Mouse (Mus musculus) CD4-positive helper T cell, adult 2 months (primary cell): ENCODE measurements around the gene Lifr.

Experiments
- DNase-seq: peaks from one replicate; pipeline ENCODE4 v3.0.0-alpha.2; 2012; ENCODE audit warnings: low read depth, missing footprints, low spot score

The Lifr gene

GRCm38 (mm10) chr15:7080916-7081626 lies 9.3 kb upstream of the Lifr start:
- DNase-seq: no peak

GRCm38 (mm10) chr15:7081795-7082194 lies 8.6 kb upstream of the Lifr start:
- DNase-seq: no peak

DNA sequence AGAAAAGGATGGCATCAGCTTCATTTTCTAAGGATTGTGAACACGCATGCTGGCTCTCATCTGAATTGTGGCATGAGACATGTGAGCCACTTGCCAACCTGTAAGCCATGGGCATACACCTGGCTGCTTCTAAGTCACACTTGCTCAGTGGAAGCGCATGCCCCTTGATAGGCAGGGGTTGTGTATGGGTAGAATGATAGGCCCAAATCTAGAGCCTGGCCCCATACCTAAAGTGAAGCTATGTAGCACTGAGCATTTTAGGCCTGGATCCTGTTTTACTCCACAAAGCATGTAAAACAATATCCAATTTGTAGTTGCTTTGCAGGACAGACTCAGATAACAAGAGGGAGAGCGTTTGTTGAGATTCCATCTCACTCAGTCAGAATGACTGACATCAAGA lies 7.5 kb upstream of the Lifr start:
- no peak for DNase-seq

GRCm38 (mm10) chr15:7084780-7085497 lies 5.5 kb upstream of the Lifr start:
- no peak for DNase-seq

DNA sequence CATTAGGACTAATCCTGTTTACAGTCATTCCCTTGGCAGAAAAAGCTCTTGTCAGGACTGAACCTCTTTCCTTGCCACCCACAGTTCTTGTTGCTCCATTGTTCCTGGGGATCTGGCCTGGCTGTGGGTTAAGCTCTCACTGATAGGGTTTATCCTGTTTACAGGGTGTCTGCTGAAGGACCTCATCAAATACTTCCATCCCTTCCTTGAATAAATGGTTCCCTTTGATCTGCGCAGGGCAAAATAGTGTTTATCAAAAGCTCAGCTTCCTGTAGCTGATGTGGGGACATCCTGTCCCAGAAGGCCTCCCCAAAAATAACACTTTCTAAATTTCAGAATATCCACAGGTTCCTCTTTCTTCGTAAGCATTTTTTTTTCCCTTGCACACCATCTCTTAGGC lies 1.7 kb upstream of the Lifr start:
- DNase-seq: no peak

DNA sequence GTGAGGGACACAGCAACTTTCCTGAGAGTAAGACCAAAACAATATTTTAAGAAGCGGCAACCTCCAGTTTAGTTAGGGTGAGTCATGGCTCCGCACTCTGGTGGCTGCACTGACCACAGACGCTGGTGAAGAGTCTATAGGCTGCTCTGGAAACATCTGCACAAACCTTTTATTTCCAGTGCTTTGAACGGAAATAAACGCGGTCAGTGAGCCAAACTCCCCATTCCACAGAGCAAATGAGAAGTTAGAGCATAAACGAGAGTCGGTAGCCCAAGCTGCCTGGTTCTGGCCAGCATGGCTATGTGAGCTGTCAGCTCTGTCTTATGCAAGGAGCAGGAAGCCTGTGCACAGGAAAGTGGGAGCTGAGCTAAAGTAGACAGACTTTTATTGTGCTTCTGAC lies 1.9 kb downstream of the Lifr start:
- DNase-seq: no peak

- DNase-seq: no peak
These were observed 9.0 kb downstream of the Lifr start for GRCm38 (mm10) chr15:7099406-7099805.

GRCm38 (mm10) chr15:7100226-7100625 lies 9.8 kb downstream of the Lifr start:
- no peak for DNase-seq

DNA sequence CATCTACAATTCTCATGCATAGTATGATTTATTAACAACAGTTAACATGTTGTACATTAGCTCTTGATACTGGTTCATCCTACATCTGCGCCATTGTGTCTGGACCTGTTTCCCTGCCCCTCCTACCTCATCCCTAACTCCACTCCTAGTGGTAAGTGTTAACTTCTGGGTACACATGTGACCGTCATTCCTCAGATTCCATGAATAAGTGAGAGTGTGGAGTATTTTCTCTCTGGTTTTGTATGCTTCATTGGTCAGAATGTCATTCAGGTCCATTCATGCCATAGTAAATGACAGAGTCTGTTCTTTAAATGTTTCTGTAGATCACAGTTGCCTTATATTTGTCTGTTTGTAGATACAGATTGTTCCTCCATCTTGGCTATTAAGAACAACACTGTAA lies 12.6 kb downstream of the Lifr start:
- DNase-seq: no peak

- no peak for DNase-seq
These were observed 14.8 kb downstream of the Lifr start for GRCm38 (mm10) chr15:7105224-7105623.

GRCm38 (mm10) chr15:7108160-7108559 lies 17.7 kb downstream of the Lifr start:
- DNase-seq: no peak

- no peak for DNase-seq
These were observed 22.0 kb downstream of the Lifr start for GRCm38 (mm10) chr15:7112227-7112907.

DNA sequence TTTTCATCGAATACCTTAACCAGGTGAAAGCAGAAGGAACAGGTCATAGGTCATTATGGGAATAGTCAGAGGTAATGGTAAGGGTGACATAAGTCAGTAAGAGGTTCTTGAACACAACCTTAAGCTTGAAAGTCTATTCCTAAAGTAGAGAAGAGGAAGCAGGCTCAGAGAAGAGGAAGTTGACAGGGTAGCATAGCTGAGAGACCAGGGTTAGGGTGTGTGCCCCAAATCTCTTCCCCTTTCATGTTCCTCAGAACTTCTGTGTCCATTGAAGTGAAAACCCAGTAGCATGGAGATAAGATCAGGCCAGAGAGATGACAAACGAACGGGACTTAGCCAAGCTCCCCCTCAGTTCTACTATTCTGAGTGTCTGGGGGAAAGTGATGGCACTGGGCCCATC lies 23.5 kb downstream of the Lifr start:
- DNase-seq: no peak

DNA sequence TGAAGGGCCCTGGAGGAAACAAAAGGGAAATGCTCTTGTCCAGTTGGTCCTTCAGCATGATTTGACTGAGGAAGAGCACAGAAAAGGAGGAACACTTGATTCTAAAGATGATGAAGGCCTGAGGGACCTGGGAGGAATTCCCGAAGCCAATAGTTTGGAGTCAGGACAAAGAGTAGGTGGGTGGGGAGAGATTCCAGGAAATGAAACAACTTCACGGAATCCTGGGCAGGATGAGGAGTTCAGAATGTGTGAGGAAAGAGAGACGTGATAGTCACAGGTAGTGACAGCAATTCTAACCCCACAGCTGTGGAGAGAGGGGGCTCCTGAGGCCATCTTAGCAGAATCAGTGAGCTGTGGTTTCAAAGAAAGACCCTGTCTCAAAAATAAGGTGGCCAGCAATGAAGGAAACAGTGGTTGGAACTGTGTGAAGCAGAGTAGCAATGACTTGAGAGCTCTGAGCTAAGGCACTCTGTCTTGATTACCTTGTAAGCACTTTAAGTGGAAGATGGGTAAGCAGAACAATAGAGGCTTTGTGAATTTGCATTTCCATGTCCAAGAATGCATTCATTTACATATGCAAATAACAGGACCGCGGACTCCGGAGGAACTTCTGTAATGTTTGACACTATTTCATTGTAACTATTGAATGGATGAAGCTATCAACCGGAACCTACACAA lies 25.1 kb downstream of the Lifr start:
- no peak for DNase-seq

- DNase-seq: no peak
These were observed 25.8 kb downstream of the Lifr start for GRCm38 (mm10) chr15:7116216-7116615.

DNA sequence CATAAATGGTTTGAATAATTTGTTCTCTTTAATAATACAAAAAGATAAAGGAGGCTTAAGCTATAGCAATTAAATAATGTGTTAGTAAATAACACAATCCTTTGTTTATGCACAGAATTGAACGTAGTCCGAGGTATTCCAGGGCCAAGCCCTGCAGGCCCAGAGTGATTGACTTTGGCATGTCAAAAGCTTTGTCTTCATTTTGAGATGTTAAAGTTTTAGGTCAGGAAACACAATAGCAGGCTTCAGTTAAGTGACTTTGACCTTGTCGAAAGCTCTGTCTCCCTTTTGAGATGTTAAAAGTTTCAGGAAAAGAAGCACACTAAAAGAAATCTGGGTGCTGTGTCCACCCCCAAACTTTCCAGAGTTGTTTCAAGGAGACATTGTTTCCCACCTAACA lies 26.3 kb downstream of the Lifr start:
- no peak for DNase-seq

GRCm38 (mm10) chr15:7117944-7118343 lies 27.5 kb downstream of the Lifr start:
- DNase-seq: no peak

- DNase-seq: no peak
These were observed 28.4 kb downstream of the Lifr start for GRCm38 (mm10) chr15:7118849-7119248.

DNA sequence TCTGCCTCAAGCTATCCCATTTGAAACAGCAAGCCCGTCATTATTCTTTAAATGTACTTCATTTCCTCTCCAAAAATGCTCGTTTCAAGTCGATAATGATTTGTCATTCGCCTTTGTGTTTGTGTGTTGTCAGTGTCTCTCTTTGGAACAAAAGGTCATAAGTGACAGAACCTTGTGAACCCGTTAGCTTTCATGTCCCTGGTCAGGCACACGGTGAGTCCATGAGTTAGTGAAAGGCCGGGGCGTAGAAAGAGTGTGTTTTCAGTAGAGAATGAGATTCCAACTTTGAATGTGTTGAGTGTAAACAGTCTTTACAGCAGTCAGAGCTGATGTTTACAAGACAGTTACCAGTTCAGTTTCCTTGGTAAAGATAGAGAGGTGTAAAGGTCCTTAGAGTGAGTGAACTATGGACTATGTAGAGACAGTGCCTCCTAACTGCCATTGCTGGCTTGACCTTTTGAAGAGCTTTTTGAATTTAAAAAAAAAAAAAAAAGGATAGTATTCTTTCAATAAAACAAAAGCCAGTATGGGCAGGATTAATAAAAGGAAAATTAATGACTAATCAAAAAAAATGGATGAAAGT lies 29.6 kb downstream of the Lifr start:
- DNase-seq: no peak

GRCm38 (mm10) chr15:7123781-7124450 lies 33.5 kb downstream of the Lifr start:
- no peak for DNase-seq

- no peak for DNase-seq
These were observed 35.8 kb downstream of the Lifr start for GRCm38 (mm10) chr15:7126171-7126570.
